12 mouse cellular contexts compared by ENCODE assay signal in the genomic region with DNA sequence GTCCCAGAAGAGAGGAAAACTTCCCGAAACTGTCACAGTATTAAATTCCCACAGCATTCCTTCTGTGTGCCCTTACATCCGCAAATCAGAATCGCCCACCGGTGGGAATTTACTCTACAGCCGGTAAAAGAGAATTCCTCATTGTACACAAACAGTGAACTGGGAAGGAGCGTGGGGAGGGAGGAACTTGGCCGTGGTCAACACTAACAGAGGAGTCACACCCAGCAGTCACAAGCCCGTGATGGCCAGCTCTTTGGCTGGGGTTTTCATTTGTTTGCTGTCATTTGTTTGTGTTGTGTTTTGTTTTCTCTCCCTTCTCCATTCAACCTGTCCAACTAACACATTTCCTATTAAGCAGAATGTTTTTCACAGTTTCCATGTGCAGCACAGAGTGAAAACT. TPM values are rescaled to one million over a fixed set of nuclear protein-coding genes. Genes with fewer than 3 reads are reported as not detected.
A peak's percentile ranks its signal among the peaks of the same experiment; 100 is the strongest.
DNase-seq lines count a peak whose midpoint lies in the region; ATAC-seq and TF ChIP-seq lines count a peak whose summit lies in the region.
"Had no signal": no experiment of that assay in that cellular context is flagged by ENCODE, and none has a peak within 500 bp of the region (broad histone marks: within the 10 kb centered on the region; RNA-seq: fewer than 3 reads in every experiment).

No protein-coding gene starts in this region.

- no peak overlapping the region for H3K4me2 ChIP-seq in heart, embryonic 16.5 days (ENCODE audit: low read depth, low read length)
- H3K4me2 ChIP-seq in lung, embryonic 15.5 days: no peak overlapping the region
- no peak overlapping the region for H3K4me2 ChIP-seq in lung, embryonic 16.5 days (ENCODE audit: low read depth, low read length)
- H3K4me2 ChIP-seq: embryonic facial prominence, embryonic 12.5 days; limb, embryonic 13.5 days had no signal

- TF ChIP-seq POLR2A in lung, adult 2 months (IDR thresholded peaks at IDR 0.05; ENCODE audit: borderline replicate concordance, extremely low read depth, low read depth, low read length): no peak

- no peak overlapping the region for H3K9ac ChIP-seq in heart, embryonic 16.5 days (ENCODE audit: low read length)
- H3K9ac ChIP-seq in lung, embryonic 15.5 days: no peak overlapping the region
- H3K9ac ChIP-seq in lung, embryonic 16.5 days (ENCODE audit: low read length): no peak overlapping the region
- H3K9ac ChIP-seq: embryonic facial prominence, embryonic 12.5 days; limb, embryonic 13.5 days had no signal

- H3K9me3 ChIP-seq in heart, embryonic 16.5 days (replicated peaks; ENCODE audit: control insufficient read depth, low read length): no peaks in the 10 kb centered on the region
- H3K9me3 ChIP-seq in heart, embryonic 10.5 days: no peaks in the 10 kb centered on the region
- H3K9me3 ChIP-seq in lung, embryonic 15.5 days: no peaks in the 10 kb centered on the region
- H3K9me3 ChIP-seq in lung, embryonic 16.5 days (ENCODE audit: control insufficient read depth, low read length): no peaks in the 10 kb centered on the region
- H3K9me3 ChIP-seq: embryonic facial prominence, embryonic 12.5 days; limb, embryonic 13.5 days; midbrain, embryonic 10.5 days had no signal

- no peak for ATAC-seq in heart, embryonic 16.5 days (replicated peaks; ENCODE audit: extremely low read depth, insufficient read depth, low FRiP score)
- no peak for ATAC-seq in lung, embryonic 15.5 days (ENCODE audit: borderline replicate concordance, extremely low read depth, low FRiP score, low TSS enrichment)
- no peak for ATAC-seq in lung, embryonic 16.5 days (ENCODE audit: low read depth)
- ATAC-seq in megakaryocyte, adult 5-6 weeks (ENCODE audit: poor library complexity, severe bottlenecking): no peak
- ATAC-seq: inflammation-experienced regulatory T-cells, adult 6 months had no signal

- 0 out of 2 replicates have a peak overlapping the region, but pooled peaks have one; percentile 5 for H3K27ac ChIP-seq in heart, embryonic 16.5 days (ENCODE audit: low read length)
- H3K27ac ChIP-seq in heart, embryonic 10.5 days: no peak overlapping the region
- H3K27ac ChIP-seq in lung, embryonic 15.5 days: peak overlapping the region; percentile 38; the same call in 1 of the 2 replicates
- peak overlapping the region; percentile 26 for H3K27ac ChIP-seq in lung, embryonic 16.5 days (ENCODE audit: low read length)
- H3K27ac ChIP-seq: embryonic facial prominence, embryonic 12.5 days; limb, embryonic 13.5 days had no signal

- no peak for DNase-seq in heart, embryonic 10.5 days (ENCODE audit: low spot score)
- no peak for DNase-seq in lung, adult 2 months
- DNase-seq in left cerebral cortex, adult 11 months (ENCODE audit: low spot score): no peak
- DNase-seq: adrenal gland, postnatal 25 days had no signal

- no peaks in the 10 kb centered on the region for H3K36me3 ChIP-seq in heart, embryonic 16.5 days (ENCODE audit: control insufficient read depth, insufficient read depth)
- H3K36me3 ChIP-seq in heart, embryonic 10.5 days: no peaks in the 10 kb centered on the region
- H3K36me3 ChIP-seq in lung, embryonic 15.5 days: no peaks in the 10 kb centered on the region
- H3K36me3 ChIP-seq in lung, embryonic 16.5 days (ENCODE audit: control insufficient read depth, insufficient read depth, low read length): no peaks in the 10 kb centered on the region
- H3K36me3 ChIP-seq: embryonic facial prominence, embryonic 12.5 days; limb, embryonic 13.5 days; midbrain, embryonic 10.5 days had no signal

- TF ChIP-seq CTCF in lung, adult 2 months (IDR thresholded peaks at IDR 0.05; ENCODE audit: insufficient read depth, low read length): no peak

- no peak overlapping the region for H3K4me3 ChIP-seq in heart, embryonic 16.5 days (ENCODE audit: low read length)
- H3K4me3 ChIP-seq in heart, embryonic 10.5 days: no peak overlapping the region
- no peak overlapping the region for H3K4me3 ChIP-seq in lung, embryonic 15.5 days
- no peak overlapping the region for H3K4me3 ChIP-seq in lung, adult 2 months (replicated peaks; ENCODE audit: extremely low read depth, low read depth, low read length)
- no peak overlapping the region for H3K4me3 ChIP-seq in lung, embryonic 16.5 days (ENCODE audit: low read length)
- H3K4me3 ChIP-seq: embryonic facial prominence, embryonic 12.5 days; limb, embryonic 13.5 days; midbrain, embryonic 10.5 days had no signal

- peaks cover 27% of the 10 kb centered on the region for H3K4me1 ChIP-seq in heart, embryonic 16.5 days (ENCODE audit: control insufficient read depth, insufficient read depth, low read length)
- H3K4me1 ChIP-seq in heart, embryonic 10.5 days: peaks cover 45% of the 10 kb centered on the region
- peaks cover 54% of the 10 kb centered on the region for H3K4me1 ChIP-seq in lung, embryonic 15.5 days
- peaks cover 24% of the 10 kb centered on the region for H3K4me1 ChIP-seq in lung, adult 2 months (ENCODE audit: control insufficient read depth, insufficient read depth, low read length)
- peaks cover 48% of the 10 kb centered on the region for H3K4me1 ChIP-seq in lung, embryonic 16.5 days (replicated peaks; ENCODE audit: control insufficient read depth, insufficient read depth, low read length)

- 68% methylated on average over 8 of the region's 8 CpGs for WGBS in heart, embryonic 16.5 days
- WGBS in heart, embryonic 10.5 days: 73% methylated on average over 8 of the region's 8 CpGs
- WGBS in lung, embryonic 15.5 days: 33% methylated on average over 8 of the region's 8 CpGs
- 25% methylated on average over 8 of the region's 8 CpGs for WGBS in lung, adult 2 months
- 31% methylated on average over 8 of the region's 8 CpGs for WGBS in lung, embryonic 16.5 days

- H3K27me3 ChIP-seq in heart, embryonic 16.5 days (ENCODE audit: control insufficient read depth, insufficient read depth, low read length): no peaks in the 10 kb centered on the region
- H3K27me3 ChIP-seq in heart, embryonic 10.5 days (ENCODE audit: insufficient read depth, poor library complexity, severe bottlenecking): no peaks in the 10 kb centered on the region
- no peaks in the 10 kb centered on the region for H3K27me3 ChIP-seq in lung, embryonic 15.5 days
- H3K27me3 ChIP-seq in lung, embryonic 16.5 days (ENCODE audit: control insufficient read depth, insufficient read depth, low read depth, low read length): no peaks in the 10 kb centered on the region
- H3K27me3 ChIP-seq: embryonic facial prominence, embryonic 12.5 days; limb, embryonic 13.5 days had no signal

RNA-seq across cellular contexts. Expression of a gene that starts 39.7 kb away (rescaled TPM):
- 2.6 and 2.7 TPM in 2 replicates for polyA plus RNA-seq in heart, embryonic 16.5 days (2015; fragmentation: Nextera tagmentation; extraction: Ambion mirVana)
- polyA plus RNA-seq in heart, embryonic 10.5 days (2016; fragmentation: Nextera tagmentation; extraction: Ambion mirVana): 4.7 and 5.0 TPM in 2 replicates
- polyA plus RNA-seq in lung, embryonic 15.5 days (2015; fragmentation: Nextera tagmentation; extraction: Ambion mirVana): 3.5 and 4.4 TPM in 2 replicates
- 5.7 and 10.2 TPM in 2 replicates for polyA plus RNA-seq in lung, adult 2 months (2012; rRNA removed)
- 3.2 and 3.5 TPM in 2 replicates for polyA plus RNA-seq in lung, embryonic 16.5 days (2015; fragmentation: Nextera tagmentation; extraction: Ambion mirVana)
- 17.9 and 21.3 TPM in 2 replicates for total RNA-seq in megakaryocyte, adult 5-6 weeks (2015)
- total RNA-seq in megakaryocyte, adult 5-6 weeks (2017): 16.4 and 17.1 TPM in 2 replicates
